Mouse (Mus musculus) erythroid progenitor cell, adult 5-6 weeks (primary cell): ENCODE measurements around the gene Tmem132d. TPM values are rescaled to one million over a fixed set of nuclear protein-coding genes. Genes with fewer than 3 reads are reported as not detected.
"Not testable (repeated sequence)": the region's sequence is repeated elsewhere in the genome, so short reads cannot be mapped to it uniquely, and the experiment has no call there.

Source experiments
- ATAC-seq: replicated peaks from 2 replicates; pipeline ENCODE4 v1.8.0; 2016; ENCODE audit warnings: moderate number of reproducible peaks, mild to moderate bottlenecking, moderate TSS enrichment, inconsistent platforms; ENCODE audit not compliant: poor library complexity, low FRiP score, severe bottlenecking
- total RNA-seq, 2 experiments: library from RNA; stranded (forward) in 1 of 2; stranded (reverse) in 1 of 2; fragments of 150-400 nt in 1 of 2; fragments of 186-747, 209-891 nt in 1 of 2; gene quantifications; 2 replicates each; pipeline versions ENCODE4 v1.2.3 to v1.2.4; 2015 to 2017; ENCODE audit warnings: low replicate concordance in 2 of 2

Gene Tmem132d
- total RNA-seq, 2 experiments from 2014 or later = not detected

DNA sequence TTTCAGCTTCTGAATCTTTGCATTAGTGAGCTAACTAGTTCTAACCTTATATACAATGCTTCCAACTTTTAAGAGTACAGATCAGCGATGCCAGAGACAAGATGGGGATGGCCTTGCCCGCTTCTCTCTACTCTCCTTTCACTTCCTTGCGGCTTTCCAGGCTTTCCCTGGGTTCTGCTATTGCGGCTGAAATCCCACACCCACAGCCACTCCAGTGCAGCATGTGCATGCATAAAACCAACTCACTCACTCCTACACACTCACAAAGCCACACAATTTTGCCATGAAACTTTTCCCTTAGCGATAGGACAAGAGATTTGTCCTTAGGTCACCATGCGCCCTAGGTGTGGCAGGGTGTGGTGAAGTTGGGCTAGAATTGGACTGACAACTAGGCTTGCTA is 567.7 kb downstream of the Tmem132d start:
- ATAC-seq = no peak

DNA sequence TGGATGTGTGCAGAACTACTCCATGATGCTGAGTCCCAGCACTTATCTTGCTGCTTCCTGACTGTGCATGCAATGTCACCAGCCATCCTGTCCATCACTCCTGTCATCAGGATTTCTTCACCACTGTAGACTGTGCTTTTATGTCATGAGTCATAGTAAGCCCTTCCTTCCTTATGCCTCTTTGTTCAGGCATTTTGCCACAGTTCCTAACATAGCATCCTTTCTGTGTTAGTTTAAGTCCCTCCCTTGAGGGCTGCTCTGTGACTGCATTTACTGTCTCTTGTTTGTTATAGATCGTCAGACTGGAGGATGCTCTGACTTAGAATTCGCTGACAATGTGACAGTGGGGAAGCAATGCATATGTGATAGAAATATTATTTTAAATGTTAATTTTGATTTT is 573.2 kb downstream of the Tmem132d start:
- ATAC-seq = no peak

DNA sequence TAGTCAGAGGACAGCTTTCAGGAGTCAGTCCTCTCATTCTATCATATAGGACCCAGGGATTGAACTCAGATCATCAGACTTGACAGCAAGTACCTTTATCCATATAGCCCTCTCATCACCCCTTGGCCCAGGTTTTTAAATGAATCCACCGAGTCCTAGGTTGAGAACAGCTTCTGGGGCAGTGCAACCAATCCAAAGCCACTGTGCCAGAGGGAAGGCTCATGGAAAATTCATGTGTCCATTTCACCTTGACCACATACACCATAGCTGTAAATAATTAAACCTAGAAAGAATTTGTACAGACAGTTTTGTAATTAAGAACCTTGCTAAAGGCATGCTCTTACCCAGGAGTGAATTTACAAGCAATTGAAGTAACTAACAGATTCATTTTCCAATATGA is 580.6 kb downstream of the Tmem132d start:
- ATAC-seq = no peak

DNA sequence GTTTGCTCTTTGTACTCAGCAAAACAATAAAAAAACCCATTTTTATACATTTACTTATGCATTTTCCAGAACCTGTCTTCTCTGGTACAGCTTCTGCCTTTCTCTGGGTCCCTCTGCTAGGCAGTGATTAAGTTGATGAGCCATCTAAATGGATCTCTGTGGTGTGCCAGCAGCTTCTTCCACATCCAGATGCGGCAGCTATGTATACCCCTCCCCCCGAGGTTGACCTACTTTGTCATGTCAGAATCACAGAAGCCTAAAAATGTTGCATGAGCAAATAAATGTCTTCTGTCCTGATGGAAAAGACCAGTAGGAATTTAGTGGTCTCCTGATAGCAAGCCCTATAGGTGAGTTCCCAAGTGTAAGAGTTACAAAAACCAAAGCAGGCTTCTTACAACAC is 601.1 kb downstream of the Tmem132d start:
- ATAC-seq = no peak

DNA sequence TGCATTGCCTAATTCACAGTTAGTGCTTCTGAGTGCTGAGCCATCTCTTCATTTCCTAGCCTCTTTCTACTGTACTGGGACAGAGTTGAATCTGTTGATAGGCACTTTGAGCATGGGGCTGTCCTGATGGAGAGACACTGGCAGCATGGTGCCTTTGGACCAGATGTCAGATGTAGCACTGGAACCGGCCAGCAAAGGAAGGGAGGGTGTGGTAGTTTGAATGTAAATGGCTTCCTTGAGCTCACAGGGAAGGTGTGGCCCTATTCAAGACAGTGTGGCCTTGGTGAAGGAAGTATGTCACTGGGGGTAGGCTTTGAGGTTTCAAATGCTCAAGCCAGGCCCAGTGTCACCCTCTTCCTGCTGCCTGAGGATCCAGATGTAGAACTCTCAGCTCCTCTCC is 602.0 kb downstream of the Tmem132d start:
- ATAC-seq = no peak

DNA sequence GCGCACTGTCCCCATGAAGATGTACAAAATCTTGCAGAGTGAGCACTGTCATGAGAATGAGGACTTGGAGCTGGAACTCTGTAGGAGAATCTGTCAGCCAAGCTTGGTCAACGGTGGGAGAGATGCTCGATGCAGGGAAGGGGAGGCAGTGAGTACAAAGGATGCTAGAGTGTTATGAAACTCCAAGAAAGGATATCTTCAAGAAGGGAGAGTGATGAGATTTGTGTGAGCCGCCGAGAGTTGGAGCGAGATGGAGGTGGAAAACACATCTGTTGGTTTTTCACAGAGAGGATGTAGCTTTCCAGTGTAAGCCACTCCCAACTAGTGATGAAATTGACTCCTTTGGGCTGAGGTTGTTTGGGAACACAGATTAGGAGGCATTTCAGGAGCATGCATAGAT is 604.1 kb downstream of the Tmem132d start:
- no peak for ATAC-seq

DNA sequence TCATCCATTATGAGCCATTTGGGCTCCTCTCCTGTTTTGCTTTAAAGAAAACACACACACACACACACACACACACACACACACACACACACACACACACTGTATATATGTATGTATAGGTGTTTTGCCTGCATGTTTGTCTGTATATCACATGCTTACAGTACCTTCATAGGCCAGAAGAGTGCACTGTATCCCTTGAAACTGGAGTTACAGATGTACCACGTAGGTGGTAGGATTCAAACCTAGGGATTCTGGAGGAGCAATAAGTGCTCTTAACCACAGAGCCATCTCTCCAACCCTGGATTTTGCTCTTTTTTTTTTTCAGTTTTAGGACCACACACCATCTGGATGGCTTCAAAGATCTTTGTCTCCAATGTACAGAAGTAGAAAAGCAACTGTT is 610.9 kb downstream of the Tmem132d start:
- no peak for ATAC-seq

DNA sequence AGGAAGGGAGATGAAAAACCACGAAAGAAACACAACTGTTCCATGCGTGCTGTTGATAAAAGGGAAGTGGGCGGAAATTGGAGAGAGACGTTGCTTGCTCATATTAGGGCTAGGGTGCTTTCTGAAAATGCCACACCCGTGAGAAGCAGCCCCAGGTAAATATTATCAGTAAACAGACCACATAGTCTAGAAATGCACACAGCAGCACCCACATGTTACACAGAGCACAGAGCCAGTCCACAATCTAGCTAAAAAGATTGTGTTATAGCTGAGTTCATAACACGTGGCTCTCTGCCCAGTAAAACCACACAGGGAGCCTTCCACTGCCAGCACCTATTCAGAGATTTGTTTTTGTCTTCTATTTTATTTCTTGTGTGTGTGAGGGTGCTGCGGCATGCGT is 617.6 kb downstream of the Tmem132d start:
- ATAC-seq = no peak

DNA sequence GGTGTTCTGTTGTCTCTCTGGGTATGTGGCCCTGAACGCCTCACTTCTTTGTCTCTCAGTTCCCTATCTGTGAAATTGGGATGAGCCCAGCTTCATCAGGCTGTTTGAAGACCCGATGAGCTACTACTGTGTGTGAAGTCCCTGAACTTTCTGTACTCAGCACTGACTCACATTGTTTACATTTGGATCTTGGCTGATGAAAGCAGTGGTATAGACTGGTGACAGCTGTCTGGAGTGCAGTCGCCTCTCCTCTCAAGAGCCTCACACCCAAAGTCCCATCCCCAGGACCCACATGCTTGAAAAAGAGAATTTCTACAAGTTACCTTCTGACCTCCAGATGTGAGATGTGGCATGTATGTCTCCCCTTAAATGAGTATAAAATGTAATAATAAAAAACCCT is 625.5 kb downstream of the Tmem132d start:
- no peak for ATAC-seq

DNA sequence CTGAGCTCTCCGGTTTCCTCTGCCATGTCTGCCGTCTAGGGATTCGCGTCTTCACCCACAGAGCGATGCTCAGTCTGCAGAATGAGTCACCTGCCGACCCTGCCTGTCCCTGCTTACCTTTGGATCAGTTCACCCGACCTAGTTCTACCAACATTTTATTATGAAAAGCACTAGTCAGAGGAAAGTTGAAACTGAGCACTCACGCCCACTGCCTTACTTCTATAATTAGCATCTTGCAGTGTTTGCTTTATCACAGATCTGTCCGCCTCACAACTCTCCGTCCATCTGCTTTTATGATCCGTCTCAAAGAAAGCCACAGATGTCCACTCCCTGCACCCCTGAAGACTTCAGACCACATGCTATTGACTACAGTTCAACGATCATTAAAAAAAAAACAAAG is 626.0 kb downstream of the Tmem132d start:
- no peak for ATAC-seq

DNA sequence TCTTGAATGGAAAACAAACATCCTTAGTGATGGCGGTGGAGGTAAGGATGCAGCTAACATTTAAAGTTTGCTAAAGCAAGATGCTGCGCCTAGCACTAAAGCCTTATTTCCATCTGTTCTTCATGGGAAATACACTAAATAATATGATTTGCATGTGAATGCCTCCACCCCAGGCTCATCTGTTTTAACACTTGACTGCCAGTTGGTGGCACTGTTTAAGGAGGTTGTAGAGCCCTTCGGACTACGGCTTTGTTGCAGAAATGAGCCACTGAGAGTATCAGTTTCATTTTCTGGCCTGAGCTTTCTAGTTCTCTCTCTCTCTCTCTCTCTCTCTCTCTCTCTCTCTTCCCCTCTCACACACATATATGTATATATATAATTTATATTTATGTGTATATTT is 632.0 kb downstream of the Tmem132d start:
- no peak for ATAC-seq

DNA sequence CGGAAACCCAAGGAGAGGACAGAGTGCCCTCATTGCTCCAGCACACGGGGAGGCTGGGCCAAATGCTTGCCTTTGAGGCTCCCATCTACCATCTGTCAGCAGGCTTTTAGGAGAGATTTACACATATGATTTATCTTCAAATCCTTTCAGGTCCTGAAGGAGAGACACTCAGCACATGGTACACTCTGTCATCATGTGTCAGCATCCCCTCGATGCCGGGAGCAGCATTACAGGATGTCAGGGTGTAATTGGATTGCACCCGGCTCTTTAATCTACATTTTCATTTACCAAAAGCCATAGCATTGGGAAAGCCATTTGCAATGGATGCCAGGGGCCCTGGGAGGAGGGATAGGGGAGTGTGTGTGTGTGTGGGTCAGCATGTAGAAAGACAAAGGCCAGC is 651.7 kb downstream of the Tmem132d start:
- no peak for ATAC-seq

DNA sequence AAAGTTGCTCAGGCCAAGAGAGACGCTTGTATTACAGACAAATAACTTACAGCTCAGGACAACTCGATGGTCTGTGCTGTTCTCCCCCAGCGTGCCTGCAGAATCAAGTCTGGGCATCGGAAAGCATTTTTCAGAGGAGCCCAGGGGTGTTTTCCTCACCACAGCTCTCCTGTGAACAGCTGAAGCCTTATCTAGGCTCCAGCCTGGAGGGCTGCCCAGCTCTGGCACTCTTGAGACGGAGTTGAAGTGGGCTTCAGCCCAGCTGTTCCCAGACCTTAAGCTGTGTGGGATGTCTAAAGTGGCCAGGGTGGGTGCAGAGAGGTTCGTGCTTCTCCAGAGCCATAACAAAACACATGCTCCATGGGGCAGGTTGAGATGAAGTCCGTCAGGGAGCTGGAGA is 657.1 kb downstream of the Tmem132d start:
- no peak for ATAC-seq

DNA sequence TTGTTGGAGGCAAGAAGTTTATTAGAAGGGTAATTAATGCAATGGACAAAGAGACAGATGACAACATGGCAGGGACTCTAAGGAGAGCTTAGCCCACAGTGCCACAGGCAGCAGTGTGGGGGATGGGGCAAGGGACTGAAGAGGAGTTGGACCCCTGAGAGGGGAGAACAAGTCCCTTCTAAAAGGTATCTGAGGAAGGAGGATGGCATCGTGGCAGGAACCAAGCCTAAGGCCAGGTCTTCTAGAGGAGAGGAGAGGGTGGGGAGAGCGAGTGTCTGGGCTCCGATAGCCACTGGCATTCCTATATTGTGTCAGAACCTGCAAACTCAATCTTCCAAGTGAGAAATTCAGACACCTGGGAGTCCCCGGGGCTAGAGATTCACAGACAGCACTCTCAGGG is 674.3 kb downstream of the Tmem132d start:
- no peak for ATAC-seq

DNA sequence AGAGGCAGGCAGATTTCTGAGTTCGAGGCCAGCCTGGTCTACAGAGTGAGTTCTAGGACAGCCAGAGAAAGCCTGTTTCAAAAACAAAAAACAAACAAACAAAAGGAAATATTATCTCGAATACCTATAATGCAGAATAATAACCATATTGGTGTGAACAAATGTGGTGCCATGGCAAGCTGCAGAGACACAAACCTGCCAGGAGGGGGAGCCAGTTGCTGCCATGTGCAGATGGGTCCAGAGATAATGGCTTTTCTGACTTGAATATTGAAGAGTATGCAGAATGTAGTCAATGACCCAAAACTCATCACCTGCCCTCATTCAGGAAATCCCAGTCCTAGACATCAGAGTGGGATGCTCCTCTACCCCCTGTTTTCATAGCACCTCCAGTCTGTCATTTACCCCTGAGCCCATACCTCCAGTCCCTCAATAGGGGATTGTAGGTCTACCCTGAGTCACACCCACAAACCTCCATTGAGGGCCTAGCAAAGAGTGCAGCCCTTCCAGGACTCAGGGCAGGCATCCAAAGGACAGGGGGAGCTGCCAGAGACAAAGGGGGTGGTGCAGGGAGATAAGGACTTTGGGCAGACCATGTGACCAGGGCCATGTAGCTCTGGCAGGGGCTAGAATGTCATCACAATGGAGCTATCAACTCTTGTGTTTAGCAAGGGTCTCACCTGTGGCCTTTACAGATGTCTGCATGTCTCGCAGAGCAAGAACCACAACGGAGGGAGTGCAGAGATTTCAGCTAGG is 676.0 kb downstream of the Tmem132d start:
- no peak for ATAC-seq

DNA sequence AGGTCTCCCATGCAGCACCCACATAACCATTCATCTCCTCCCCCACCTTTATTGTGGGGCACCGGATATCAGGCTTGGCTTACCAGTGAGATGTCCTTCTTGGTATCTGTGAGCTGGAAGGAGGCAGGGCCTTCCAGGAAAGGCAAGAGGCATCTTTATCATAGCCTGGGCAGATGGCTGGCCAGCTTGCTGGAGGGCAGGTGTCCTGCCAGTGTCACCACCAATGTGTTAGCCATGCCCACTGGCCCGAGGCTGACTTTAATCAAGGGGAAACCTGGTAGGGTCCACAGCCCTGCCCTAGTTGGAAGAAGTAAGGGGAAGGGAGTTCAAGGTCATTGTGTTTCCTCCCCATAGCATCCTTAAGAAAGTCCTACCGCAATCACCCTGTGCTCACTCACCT is 676.9 kb downstream of the Tmem132d start:
- ATAC-seq = no peak

DNA sequence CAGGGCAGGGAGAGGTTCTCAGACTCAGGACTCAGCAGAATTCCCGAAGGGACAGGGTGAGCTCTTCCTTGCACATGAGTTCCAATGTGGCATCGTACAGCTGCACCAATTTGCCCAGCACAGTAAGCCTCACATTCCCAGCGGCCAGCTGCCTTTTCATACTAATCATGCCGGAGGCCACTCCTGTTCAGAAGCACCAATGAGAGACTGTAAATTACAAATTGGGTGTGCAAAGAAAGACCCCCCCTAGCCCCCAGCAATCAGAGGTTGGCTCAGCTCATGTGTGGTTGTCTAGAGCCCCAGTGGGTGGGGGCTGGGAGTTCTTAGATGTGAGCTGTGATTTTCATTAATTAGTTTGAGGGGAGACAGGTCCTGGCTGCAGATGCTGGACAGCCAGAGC is 677.3 kb downstream of the Tmem132d start:
- no peak for ATAC-seq

DNA sequence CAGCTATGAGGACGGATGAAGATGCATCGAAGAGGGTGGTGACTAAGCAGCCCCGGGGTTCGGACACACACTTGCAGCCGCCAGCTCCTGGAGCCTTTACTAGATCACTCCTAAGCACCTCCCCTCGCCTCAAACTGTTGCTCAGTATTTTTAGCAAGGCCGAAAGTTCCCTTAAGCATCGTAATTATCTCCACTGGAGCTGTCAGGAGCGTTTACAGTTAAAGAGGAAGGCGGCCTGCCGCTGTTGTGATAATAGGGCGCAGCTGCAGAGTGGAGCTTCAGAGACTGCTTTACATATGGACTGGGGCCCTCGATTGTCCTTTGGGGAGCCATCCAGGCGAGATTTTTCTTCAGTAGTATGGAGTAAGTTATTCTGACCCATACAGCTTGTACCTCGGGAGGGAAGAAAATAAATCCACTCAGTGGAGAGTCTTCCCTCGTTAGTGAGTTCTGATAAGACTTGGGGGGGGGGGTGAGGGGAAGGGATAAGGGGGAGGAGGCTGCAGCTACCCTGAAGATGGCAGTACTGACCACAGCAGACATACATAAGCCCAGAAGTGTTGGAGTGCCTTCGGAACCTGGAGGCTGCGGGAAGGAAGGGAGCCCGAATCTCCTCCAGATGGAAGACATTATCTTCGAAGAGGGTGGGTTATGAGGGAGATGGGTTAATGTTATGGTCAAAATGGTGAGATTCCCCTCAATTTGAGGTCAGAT is 681.5 kb downstream of the Tmem132d start:
- ATAC-seq = no peak

DNA sequence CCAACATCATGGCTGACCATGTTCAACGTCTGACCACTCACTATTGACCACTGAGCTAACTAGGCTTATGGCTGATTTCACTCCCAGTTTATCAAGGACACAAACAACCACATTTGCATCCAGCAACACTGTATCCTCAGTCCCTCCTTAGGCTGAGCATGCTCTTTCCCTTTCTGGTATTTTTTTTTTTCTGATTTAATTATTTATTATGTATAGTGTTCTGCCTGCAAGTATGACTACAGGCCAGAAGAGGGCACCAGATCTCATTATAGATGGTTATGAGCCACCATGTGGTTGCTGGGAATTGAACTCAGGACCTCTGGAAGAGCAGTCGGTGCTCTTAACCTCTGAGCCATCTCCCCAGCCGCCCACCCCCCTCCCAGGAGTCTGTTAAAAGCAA is 683.3 kb downstream of the Tmem132d start:
- not testable (repeated sequence) for ATAC-seq

DNA sequence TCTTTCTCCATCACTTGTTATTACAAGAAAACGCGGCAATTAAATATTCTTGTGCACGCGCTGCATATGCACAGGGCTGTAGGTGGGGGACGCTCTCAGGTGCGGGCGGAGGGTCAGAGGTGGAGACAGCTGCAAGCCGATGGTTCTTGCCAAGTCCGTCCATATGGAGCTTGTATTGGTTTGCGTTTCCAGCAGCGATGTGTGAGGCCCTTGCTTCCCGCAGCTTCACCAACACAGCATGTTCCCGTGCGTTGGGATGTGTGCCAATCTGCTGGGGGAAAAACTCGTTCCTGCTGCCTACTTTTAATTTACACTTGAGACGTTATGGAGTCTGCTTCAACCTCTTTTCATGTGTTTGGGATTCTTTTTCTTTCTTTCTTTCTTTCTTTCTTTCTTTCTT is 691.5 kb downstream of the Tmem132d start:
- ATAC-seq = no peak
